Mouse (Mus musculus) cerebellum, adult 11 months (tissue): ENCODE measurements around the gene Bckdhb.
"Not testable (repeated sequence)": the region's sequence is repeated elsewhere in the genome, so short reads cannot be mapped to it uniquely, and the experiment has no call there.

Source experiments
- DNase-seq: peaks from one replicate; pipeline ENCODE4 v3.0.0; 2022

The Bckdhb gene

GRCm38 (mm10) chr9:83964376-83964775 lies 39.4 kb downstream of the Bckdhb start:
- no peak for DNase-seq

GRCm38 (mm10) chr9:83967439-83968050 lies 42.6 kb downstream of the Bckdhb start:
- DNase-seq = no peak

GRCm38 (mm10) chr9:83969326-83969725 lies 44.4 kb downstream of the Bckdhb start:
- no peak for DNase-seq

- DNase-seq = no peak
Measured at GRCm38 (mm10) chr9:83973467-83973866, 48.5 kb downstream of the Bckdhb start.

- no peak for DNase-seq
Measured at GRCm38 (mm10) chr9:83975811-83976210, 50.9 kb downstream of the Bckdhb start.

- DNase-seq = no peak
Measured at GRCm38 (mm10) chr9:83981234-83981633, 56.3 kb downstream of the Bckdhb start.

GRCm38 (mm10) chr9:84008961-84009360 lies 84.0 kb downstream of the Bckdhb start:
- no peak for DNase-seq

- no peak for DNase-seq
Measured at GRCm38 (mm10) chr9:84011146-84011545, 86.2 kb downstream of the Bckdhb start.

GRCm38 (mm10) chr9:84018141-84018540 lies 93.2 kb downstream of the Bckdhb start:
- DNase-seq = not testable (repeated sequence)

- no peak for DNase-seq
Measured at GRCm38 (mm10) chr9:84019627-84020026, 94.7 kb downstream of the Bckdhb start.

- no peak for DNase-seq
Measured at GRCm38 (mm10) chr9:84021189-84021588, 96.2 kb downstream of the Bckdhb start.

GRCm38 (mm10) chr9:84028120-84028519 lies 103.2 kb downstream of the Bckdhb start:
- DNase-seq = no peak

GRCm38 (mm10) chr9:84030691-84031290 lies 105.8 kb downstream of the Bckdhb start:
- DNase-seq = no peak

GRCm38 (mm10) chr9:84031406-84031805 lies 106.5 kb downstream of the Bckdhb start:
- DNase-seq = no peak

GRCm38 (mm10) chr9:84032669-84033341 lies 107.9 kb downstream of the Bckdhb start:
- DNase-seq = no peak

- DNase-seq = no peak
Measured at GRCm38 (mm10) chr9:84036046-84036445, 111.1 kb downstream of the Bckdhb start.

GRCm38 (mm10) chr9:84037224-84037623 lies 112.3 kb downstream of the Bckdhb start:
- no peak for DNase-seq

GRCm38 (mm10) chr9:84038946-84039345 lies 114.0 kb downstream of the Bckdhb start:
- DNase-seq = no peak

- no peak for DNase-seq
Measured at GRCm38 (mm10) chr9:84040376-84040775, 115.4 kb downstream of the Bckdhb start.

- DNase-seq = no peak
Measured at GRCm38 (mm10) chr9:84041631-84042277, 116.8 kb downstream of the Bckdhb start.

GRCm38 (mm10) chr9:84042539-84042938 lies 117.6 kb downstream of the Bckdhb start:
- DNase-seq = no peak

- DNase-seq = no peak
Measured at GRCm38 (mm10) chr9:84044136-84044535, 119.2 kb downstream of the Bckdhb start.

- no peak for DNase-seq
Measured at GRCm38 (mm10) chr9:84045632-84046031, 120.7 kb downstream of the Bckdhb start.

GRCm38 (mm10) chr9:84046334-84046733 lies 121.4 kb downstream of the Bckdhb start:
- no peak for DNase-seq
